Mouse (Mus musculus): ENCODE data around the gene Mast4.

Mast4 gene

GRCm38 (mm10) chr13:102925844-102926598 is 408.3 kb downstream of the Mast4 start:
- DNase-seq (ENCODE audit: low read depth, low spot score), result no peak

GRCm38 (mm10) chr13:102919741-102920140 is 414.6 kb downstream of the Mast4 start:
- DNase-seq (ENCODE audit: low read depth, low spot score), result no peak

- no peak for DNase-seq (ENCODE audit: low read depth, low spot score)
These were observed 415.7 kb downstream of the Mast4 start for GRCm38 (mm10) chr13:102918616-102919015.

- DNase-seq (ENCODE audit: low read depth, low spot score), result no peak
These were observed 419.0 kb downstream of the Mast4 start for GRCm38 (mm10) chr13:102915341-102915740.

- no peak for DNase-seq (ENCODE audit: low read depth, low spot score)
These were observed 419.5 kb downstream of the Mast4 start for GRCm38 (mm10) chr13:102914800-102915199.

- DNase-seq (ENCODE audit: low read depth, low spot score), result peak; percentile 54
These were observed 420.4 kb downstream of the Mast4 start for GRCm38 (mm10) chr13:102913919-102914318.

GRCm38 (mm10) chr13:102912867-102913266 is 421.4 kb downstream of the Mast4 start:
- no peak for DNase-seq (ENCODE audit: low read depth, low spot score)

- DNase-seq (ENCODE audit: low read depth, low spot score), result no peak
These were observed 424.5 kb downstream of the Mast4 start for GRCm38 (mm10) chr13:102909654-102910418.

- DNase-seq (ENCODE audit: low read depth, low spot score), result no peak
These were observed 427.7 kb downstream of the Mast4 start for GRCm38 (mm10) chr13:102906661-102907009.

GRCm38 (mm10) chr13:102906004-102906660 is 428.2 kb downstream of the Mast4 start:
- DNase-seq (ENCODE audit: low read depth, low spot score), result peak; percentile 93

GRCm38 (mm10) chr13:102905361-102905950 is 428.8 kb downstream of the Mast4 start:
- DNase-seq (ENCODE audit: low read depth, low spot score), result no peak

- DNase-seq (ENCODE audit: low read depth, low spot score), result no peak
These were observed 430.6 kb downstream of the Mast4 start for GRCm38 (mm10) chr13:102903689-102904088.

GRCm38 (mm10) chr13:102902123-102902522 is 432.2 kb downstream of the Mast4 start:
- no peak for DNase-seq (ENCODE audit: low read depth, low spot score)

- no peak for DNase-seq (ENCODE audit: low read depth, low spot score)
These were observed 433.8 kb downstream of the Mast4 start for GRCm38 (mm10) chr13:102900531-102900930.

- DNase-seq (ENCODE audit: low read depth, low spot score), result no peak
These were observed 434.2 kb downstream of the Mast4 start for GRCm38 (mm10) chr13:102900083-102900420.

GRCm38 (mm10) chr13:102899253-102900082 is 434.8 kb downstream of the Mast4 start:
- DNase-seq (ENCODE audit: low read depth, low spot score), result no peak

GRCm38 (mm10) chr13:102898374-102899131 is 435.7 kb downstream of the Mast4 start:
- DNase-seq (ENCODE audit: low read depth, low spot score), result no peak

GRCm38 (mm10) chr13:102896322-102896721 is 438.0 kb downstream of the Mast4 start:
- DNase-seq (ENCODE audit: low read depth, low spot score), result no peak

- DNase-seq (ENCODE audit: low read depth, low spot score), result no peak
These were observed 438.4 kb downstream of the Mast4 start for GRCm38 (mm10) chr13:102895894-102896293.
